Mouse (Mus musculus) ES-E14 (cell line): ENCODE measurements at regions not wholly inside any gene's neighbourhood (a gene's known extent, or its start where the extent isn't known, plus 50 kb on each side); places are given as distances from the start of the nearest gene placed in this dataset.

Experiments used
- CHD2 ChIP-seq: IDR thresholded peaks from 2 replicates; pipeline ENCODE4 v1.6.1; 2014; ENCODE audit warnings: mild to moderate bottlenecking, low read depth, low read length, inconsistent platforms
- HCFC1 ChIP-seq: IDR thresholded peaks from 2 replicates; pipeline ENCODE4 v1.6.1; 2012; ENCODE audit warnings: low read length, inconsistent platforms, borderline replicate concordance; ENCODE audit not compliant: insufficient read depth
- MAFK ChIP-seq: IDR thresholded peaks from 2 replicates; pipeline ENCODE4 v1.6.1; 2014; ENCODE audit warnings: mild to moderate bottlenecking, low read depth, low read length, inconsistent platforms; ENCODE audit not compliant: insufficient read depth
- ZC3H11A ChIP-seq: IDR thresholded peaks from 2 replicates; pipeline ENCODE4 v1.6.1; 2012; ENCODE audit warnings: low read depth, mild to moderate bottlenecking, inconsistent platforms, low read length, borderline replicate concordance
- ZNF384 ChIP-seq: IDR thresholded peaks from 2 replicates; pipeline ENCODE4 v1.6.1; 2012; ENCODE audit warnings: low read depth, low read length, inconsistent platforms

- TF ChIP-seq CHD2: no peak
- TF ChIP-seq ZC3H11A: no peak
- no peak for TF ChIP-seq MAFK
- TF ChIP-seq HCFC1: no peak
- no peak for TF ChIP-seq ZNF384
Measured at GRCm38 (mm10) chr9:34328723-34329122, 157.0 kb upstream of the Kirrel3 start.
